Mouse (Mus musculus): ENCODE results near the gene Gm27027. TPM values are rescaled to one million over a fixed set of nuclear protein-coding genes. Genes with fewer than 3 reads are reported as not detected.

The Gm27027 gene
- polyA plus RNA-seq (2015; fragmentation: Nextera tagmentation; extraction: Ambion mirVana): not detected in 2 replicates

DNA sequence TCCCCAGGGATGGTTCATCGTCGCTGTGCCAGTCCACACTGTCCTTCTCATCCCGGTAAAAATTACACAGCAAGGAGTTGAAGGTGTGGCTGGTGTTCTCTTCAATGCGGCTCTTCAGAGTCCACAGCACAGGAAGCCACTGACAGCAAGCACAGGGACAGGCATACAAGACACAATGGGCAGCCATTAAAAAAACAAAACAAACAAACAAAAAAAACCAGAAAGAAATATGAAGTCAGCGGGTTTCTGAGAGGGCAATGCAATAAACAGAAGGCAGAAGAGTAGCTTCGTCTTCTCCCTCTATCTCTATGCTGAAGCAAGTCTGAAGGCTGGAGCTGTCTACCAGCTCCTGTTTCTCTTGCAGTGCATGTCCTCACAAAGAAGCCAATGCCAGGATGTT lies at the start of gene Gm27027:
Gene Gm27027 (minus strand): TSS at position 101 of the 400 bp plus-strand sequence.
- 92% methylated on average over 6 of the region's 6 CpGs for WGBS
- Histone ChIP-seq H3K4me2 (no peak within 1 kb of the TSS), H3K4me3 (no peak within 1 kb of the TSS), H3K36me3 (peaks cover 92% of the 10 kb centered on the region), H3K9ac (no peak within 1 kb of the TSS), H3K4me1 (peaks cover 6% of the 10 kb centered on the region; the same call in 1 of the 2 replicates), H3K27me3 (no peaks in the 10 kb centered on the region), H3K9me3 (no peaks in the 10 kb centered on the region), H3K27ac (no peak within 1 kb of the TSS)
- no peak for ATAC-seq (ENCODE audit: insufficient number of reproducible peaks, insufficient read depth, low FRiP score, low TSS enrichment, low read depth)

GRCm38 (mm10) chr2:94045411-94046090 lies 49.4 kb upstream of the Gm27027 start:
- 52% methylated on average over 6 of the region's 6 CpGs for WGBS
- H3K4me2 ChIP-seq: no peak overlapping the region
- H3K27ac ChIP-seq: no peak overlapping the region
- no peaks in the 10 kb centered on the region for H3K27me3 ChIP-seq
- no peak overlapping the region for H3K4me3 ChIP-seq
- ATAC-seq (ENCODE audit: insufficient number of reproducible peaks, insufficient read depth, low FRiP score, low TSS enrichment, low read depth): no peak
- no peaks in the 10 kb centered on the region for H3K9me3 ChIP-seq
- H3K4me1 ChIP-seq: peaks cover 16% of the 10 kb centered on the region
- no peak overlapping the region for H3K9ac ChIP-seq
- peaks cover 10% of the 10 kb centered on the region; the same call in 1 of the 2 replicates for H3K36me3 ChIP-seq

- no peak overlapping the region for H3K4me2 ChIP-seq
- H3K4me1 ChIP-seq: peaks cover 12% of the 10 kb centered on the region
- H3K9ac ChIP-seq: no peak overlapping the region
- no peak overlapping the region for H3K27ac ChIP-seq
- peaks cover 13% of the 10 kb centered on the region; the same call in 1 of the 2 replicates for H3K36me3 ChIP-seq
- no peaks in the 10 kb centered on the region for H3K9me3 ChIP-seq
- H3K4me3 ChIP-seq: no peak overlapping the region
- ATAC-seq (ENCODE audit: insufficient number of reproducible peaks, insufficient read depth, low FRiP score, low TSS enrichment, low read depth): no peak
- H3K27me3 ChIP-seq: no peaks in the 10 kb centered on the region
- 90% methylated on average over 2 of the region's 2 CpGs for WGBS
These were observed 48.0 kb upstream of the Gm27027 start for GRCm38 (mm10) chr2:94044174-94044573.

DNA sequence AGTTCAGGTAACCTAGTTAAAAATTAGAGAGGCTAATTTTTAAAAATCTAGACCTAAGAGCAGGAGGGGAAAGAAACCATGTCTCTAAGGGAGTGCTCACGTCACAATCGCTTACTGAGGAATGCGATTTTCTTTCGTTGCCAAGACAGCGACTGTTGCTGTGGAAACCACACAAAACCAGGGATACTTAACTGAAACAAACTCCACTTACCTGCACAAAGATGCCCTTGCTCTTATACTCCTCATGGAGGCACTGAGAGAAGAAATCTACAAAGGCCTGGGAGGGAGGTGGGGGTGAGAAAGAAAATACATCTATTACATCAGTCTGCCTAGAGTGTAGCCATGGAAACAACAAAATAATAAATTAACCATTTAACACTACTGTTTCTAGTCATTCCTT lies 47.5 kb upstream of the Gm27027 start:
- Histone ChIP-seq H3K4me2 (no peak overlapping the region), H3K9me3 (no peaks in the 10 kb centered on the region), H3K36me3 (peaks cover 14% of the 10 kb centered on the region; the same call in 1 of the 2 replicates), H3K4me1 (peaks cover 7% of the 10 kb centered on the region; the same call in 1 of the 2 replicates), H3K4me3 (no peak overlapping the region), H3K27me3 (no peaks in the 10 kb centered on the region), H3K27ac (no peak overlapping the region), H3K9ac (no peak overlapping the region)
- ATAC-seq (ENCODE audit: insufficient number of reproducible peaks, insufficient read depth, low FRiP score, low TSS enrichment, low read depth): no peak
- 54% methylated on average over 5 of the region's 5 CpGs for WGBS

DNA sequence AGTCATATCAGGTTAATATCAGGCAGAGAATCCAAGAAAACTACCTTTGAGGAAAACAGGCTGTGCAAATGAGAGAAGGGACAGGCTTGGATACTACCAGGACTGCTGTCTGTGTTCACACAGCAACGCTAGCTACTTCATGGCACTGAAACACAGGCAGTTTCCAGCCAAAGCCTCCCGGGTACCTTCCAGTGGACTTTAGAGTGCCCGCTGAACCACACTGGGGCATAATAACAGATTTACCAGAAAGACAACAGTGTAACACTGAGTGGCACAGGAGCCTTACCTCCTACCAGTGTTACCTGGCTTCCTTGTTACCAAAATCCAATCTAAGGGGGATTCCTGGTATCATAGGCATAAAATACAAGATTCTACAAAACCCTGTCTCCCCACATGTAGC lies 46.3 kb upstream of the Gm27027 start:
- no peak for ATAC-seq (ENCODE audit: insufficient number of reproducible peaks, insufficient read depth, low FRiP score, low TSS enrichment, low read depth)
- no peaks in the 10 kb centered on the region for H3K9me3 ChIP-seq
- H3K4me1 ChIP-seq: peaks cover 6% of the 10 kb centered on the region; the same call in 1 of the 2 replicates
- H3K9ac ChIP-seq: no peak overlapping the region
- no peak overlapping the region for H3K27ac ChIP-seq
- H3K36me3 ChIP-seq: peaks cover 14% of the 10 kb centered on the region; the same call in 1 of the 2 replicates
- no peak overlapping the region for H3K4me3 ChIP-seq
- H3K4me2 ChIP-seq: no peak overlapping the region
- H3K27me3 ChIP-seq: no peaks in the 10 kb centered on the region
- 92% methylated on average over 3 of the region's 3 CpGs for WGBS

- 86% methylated on average over 5 of the region's 5 CpGs for WGBS
These were observed 44.4 kb upstream of the Gm27027 start for GRCm38 (mm10) chr2:94040391-94041125.

GRCm38 (mm10) chr2:94035428-94036331 lies 39.5 kb upstream of the Gm27027 start:
- no peaks in the 10 kb centered on the region for H3K4me1 ChIP-seq
- no peak; the same call in 1 of the 2 replicates for ATAC-seq (ENCODE audit: insufficient number of reproducible peaks, insufficient read depth, low FRiP score, low TSS enrichment, low read depth)
- no peak overlapping the region for H3K4me2 ChIP-seq
- H3K9ac ChIP-seq: no peak overlapping the region
- H3K27ac ChIP-seq: no peak overlapping the region
- H3K27me3 ChIP-seq: no peaks in the 10 kb centered on the region
- H3K9me3 ChIP-seq: no peaks in the 10 kb centered on the region
- H3K36me3 ChIP-seq: peaks cover 18% of the 10 kb centered on the region; the same call in 1 of the 2 replicates
- H3K4me3 ChIP-seq: no peak overlapping the region
- 68% methylated on average over 9 of the region's 9 CpGs for WGBS

More at GRCm38 (mm10) chr2:94040391-94041125, 44.4 kb upstream of the Gm27027 start:
- Histone ChIP-seq H3K4me2 (no peak overlapping the region), H3K9me3 (no peaks in the 10 kb centered on the region), H3K27me3 (no peaks in the 10 kb centered on the region), H3K36me3 (peaks cover 14% of the 10 kb centered on the region; the same call in 1 of the 2 replicates), H3K4me3 (no peak overlapping the region), H3K4me1 (peaks cover 4% of the 10 kb centered on the region; the same call in 1 of the 2 replicates), H3K27ac (no peak overlapping the region), H3K9ac (no peak overlapping the region)
- ATAC-seq (ENCODE audit: insufficient number of reproducible peaks, insufficient read depth, low FRiP score, low TSS enrichment, low read depth): no peak

DNA sequence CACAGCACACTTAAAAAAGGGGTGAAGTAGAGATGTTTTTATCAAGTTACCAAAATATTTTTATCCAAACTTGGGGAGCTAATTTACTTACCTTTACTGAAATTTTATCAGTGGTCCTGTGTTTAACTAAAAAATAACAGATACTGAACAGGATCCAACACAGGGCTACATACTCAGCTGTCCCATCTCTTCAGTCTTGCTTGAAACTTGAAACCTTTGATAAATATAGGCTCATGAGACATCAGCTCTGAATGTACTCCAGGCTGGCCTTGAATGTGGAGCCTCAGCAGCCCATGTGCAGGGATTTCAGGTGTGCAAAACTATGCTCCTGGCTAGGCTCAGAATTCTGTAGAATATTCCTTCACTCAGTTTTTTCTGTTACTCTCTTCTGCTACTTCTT lies 34.4 kb upstream of the Gm27027 start:
- no peak for ATAC-seq (ENCODE audit: insufficient number of reproducible peaks, insufficient read depth, low FRiP score, low TSS enrichment, low read depth)
- H3K27me3 ChIP-seq: no peaks in the 10 kb centered on the region

DNA sequence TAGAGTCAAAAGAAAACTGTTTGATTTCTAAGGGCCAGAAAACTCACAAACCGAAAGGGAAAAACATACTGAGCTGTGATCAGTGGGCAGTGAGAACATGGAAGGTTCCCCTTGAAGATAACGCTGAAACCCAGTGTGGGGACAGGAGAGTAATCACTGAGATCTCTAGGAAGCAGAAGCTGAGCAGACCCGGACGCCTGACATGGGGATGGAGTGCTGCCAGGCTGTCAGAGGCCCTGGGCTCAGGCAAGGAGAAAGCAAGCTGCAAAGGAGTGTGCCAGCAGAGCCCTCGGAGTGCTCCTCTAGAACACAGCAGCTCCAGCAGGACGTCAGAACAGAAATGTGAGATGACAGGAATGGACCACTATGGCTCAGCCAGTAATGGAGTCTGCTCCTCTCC lies 28.5 kb upstream of the Gm27027 start:
- H3K9me3 ChIP-seq: no peaks in the 10 kb centered on the region
- WGBS: 55% methylated on average over 6 of the region's 6 CpGs

More for the DNA sequence above, 34.4 kb upstream of the Gm27027 start:
- no peak overlapping the region for H3K4me2 ChIP-seq
- no peaks in the 10 kb centered on the region for H3K4me1 ChIP-seq
- H3K27ac ChIP-seq: no peak overlapping the region
- H3K36me3 ChIP-seq: peaks cover 14% of the 10 kb centered on the region; the same call in 1 of the 2 replicates
- H3K4me3 ChIP-seq: no peak overlapping the region
- no peak overlapping the region for H3K9ac ChIP-seq
- no peaks in the 10 kb centered on the region for H3K9me3 ChIP-seq

GRCm38 (mm10) chr2:94010335-94011291 lies 14.5 kb upstream of the Gm27027 start, which contains the start of gene Alkbh3:
TSS of gene Alkbh3 (minus strand) at chr2:94010807.
- WGBS: 5% methylated on average over 47 of the region's 47 CpGs
- peak within 1 kb of the TSS; percentile 85 for H3K4me3 ChIP-seq
- H3K4me1 ChIP-seq: peaks cover 9% of the 10 kb centered on the region
- peak within 1 kb of the TSS; percentile 88 for H3K9ac ChIP-seq
- no peak within 1 kb of the TSS for H3K27ac ChIP-seq
- peak; percentile 98 for ATAC-seq (ENCODE audit: insufficient number of reproducible peaks, insufficient read depth, low FRiP score, low TSS enrichment, low read depth)
- no peaks in the 10 kb centered on the region for H3K27me3 ChIP-seq
- peaks cover 27% of the 10 kb centered on the region for H3K36me3 ChIP-seq
- H3K4me2 ChIP-seq: peak within 1 kb of the TSS; percentile 94
- H3K9me3 ChIP-seq: no peaks in the 10 kb centered on the region

More for the DNA sequence above, 28.5 kb upstream of the Gm27027 start:
- no peak overlapping the region for H3K4me3 ChIP-seq
- no peak overlapping the region for H3K27ac ChIP-seq
- H3K36me3 ChIP-seq: no peaks in the 10 kb centered on the region
- H3K9ac ChIP-seq: no peak overlapping the region
- no peaks in the 10 kb centered on the region for H3K27me3 ChIP-seq
- H3K4me1 ChIP-seq: no peaks in the 10 kb centered on the region
- no peak for ATAC-seq (ENCODE audit: insufficient number of reproducible peaks, insufficient read depth, low FRiP score, low TSS enrichment, low read depth)
- no peak overlapping the region for H3K4me2 ChIP-seq
